Mouse (Mus musculus): Measurements from ENCODE around the gene Sesn3. TPM values are rescaled to one million over a fixed set of nuclear protein-coding genes. Genes with fewer than 3 reads are reported as not detected.

Gene Sesn3
- polyA plus RNA-seq, 1 experiment: 23.6 TPM

DNA sequence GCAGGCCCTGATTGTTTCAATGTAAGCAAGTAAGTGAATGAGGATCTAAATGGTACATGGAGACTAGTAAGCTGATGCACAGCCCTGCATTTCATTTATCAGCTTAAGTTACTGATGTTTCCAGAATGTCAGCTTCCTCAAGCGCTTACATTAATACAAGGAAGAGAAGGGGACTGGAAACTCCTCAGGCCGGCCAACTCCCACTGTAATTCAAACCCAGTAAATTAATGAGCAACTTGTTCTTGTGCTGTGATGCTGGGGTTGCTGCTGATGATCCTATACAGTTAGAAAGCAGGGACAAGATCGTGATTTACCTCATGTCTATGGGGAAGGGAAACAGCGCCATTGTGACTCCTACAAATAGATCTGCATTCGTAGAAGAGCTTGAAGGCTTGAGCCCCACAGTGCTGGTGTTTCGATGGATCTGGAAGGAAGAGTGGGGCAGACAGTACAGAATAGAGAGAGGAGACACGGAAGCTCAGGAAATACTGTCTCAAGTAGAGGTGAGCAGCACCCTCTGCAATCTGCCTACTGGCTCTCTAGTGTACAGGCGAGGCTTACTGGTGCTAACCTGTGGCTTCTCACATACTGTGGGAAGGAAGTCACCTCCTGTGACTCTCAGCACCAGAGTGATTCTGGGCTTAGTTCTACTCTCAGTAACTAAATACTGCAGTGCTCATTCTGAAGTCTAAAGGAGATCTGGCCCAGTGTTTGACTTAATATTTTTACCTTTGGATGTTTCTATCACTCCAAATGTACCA lies 21.0 kb downstream of the Sesn3 start:
- WGBS: 82% methylated on average over 8 of the region's 8 CpGs
- H3K27me3 ChIP-seq (ENCODE audit: control insufficient read depth, insufficient read depth, low read length): no peaks in the 10 kb centered on the region
- no peak for DNase-seq
- H3K4me3 ChIP-seq (ENCODE audit: control insufficient read depth, insufficient read depth, low read length): no peak overlapping the region
- H3K4me1 ChIP-seq (replicated peaks; ENCODE audit: control insufficient read depth, insufficient read depth, low read length): peaks cover 2% of the 10 kb centered on the region; the same call in 1 of the 2 replicates
- no peak for TF ChIP-seq CTCF (IDR thresholded peaks at IDR 0.05; ENCODE audit: borderline replicate concordance, control insufficient read depth, extremely low read depth, insufficient read depth, low read length, poor library complexity)
- TF ChIP-seq POLR2A (IDR thresholded peaks at IDR 0.05; ENCODE audit: control insufficient read depth, extremely low read depth, insufficient read depth, low read length, poor library complexity): no peak
- H3K36me3 ChIP-seq (ENCODE audit: control insufficient read depth, insufficient read depth, low read length): no peaks in the 10 kb centered on the region
- H3K27ac ChIP-seq (ENCODE audit: control insufficient read depth, insufficient read depth, low read length): no peak overlapping the region

DNA sequence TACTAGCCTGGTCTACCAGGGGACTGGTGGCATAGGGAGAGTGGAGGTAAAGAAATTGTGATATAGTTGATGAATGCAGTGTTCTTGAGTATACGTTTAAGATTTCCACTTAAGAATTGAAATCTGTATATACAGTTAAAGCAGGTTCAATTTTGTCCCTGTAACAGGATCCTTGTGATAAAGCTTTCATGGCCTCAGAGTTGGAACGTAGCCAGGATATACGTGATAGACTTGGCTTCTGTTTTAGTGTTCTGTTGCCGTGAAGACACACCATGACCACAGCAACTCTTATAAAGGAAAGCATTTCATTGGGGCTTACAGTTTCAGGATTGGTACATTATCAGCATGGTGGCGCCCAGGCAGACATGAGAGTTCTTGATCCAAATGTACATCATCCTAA lies 22.3 kb downstream of the Sesn3 start:
- H3K4me3 ChIP-seq (ENCODE audit: control insufficient read depth, insufficient read depth, low read length): no peak overlapping the region
- H3K27me3 ChIP-seq (ENCODE audit: control insufficient read depth, insufficient read depth, low read length): no peaks in the 10 kb centered on the region
- no peak for DNase-seq
- WGBS: 93% methylated on average over 5 of the region's 5 CpGs
- no peak for TF ChIP-seq POLR2A (IDR thresholded peaks at IDR 0.05; ENCODE audit: control insufficient read depth, extremely low read depth, insufficient read depth, low read length, poor library complexity)
- no peak for TF ChIP-seq CTCF (IDR thresholded peaks at IDR 0.05; ENCODE audit: borderline replicate concordance, control insufficient read depth, extremely low read depth, insufficient read depth, low read length, poor library complexity)
- H3K36me3 ChIP-seq (ENCODE audit: control insufficient read depth, insufficient read depth, low read length): no peaks in the 10 kb centered on the region
- H3K4me1 ChIP-seq (replicated peaks; ENCODE audit: control insufficient read depth, insufficient read depth, low read length): peaks cover 2% of the 10 kb centered on the region; the same call in 1 of the 2 replicates
- no peak overlapping the region for H3K27ac ChIP-seq (ENCODE audit: control insufficient read depth, insufficient read depth, low read length)

DNA sequence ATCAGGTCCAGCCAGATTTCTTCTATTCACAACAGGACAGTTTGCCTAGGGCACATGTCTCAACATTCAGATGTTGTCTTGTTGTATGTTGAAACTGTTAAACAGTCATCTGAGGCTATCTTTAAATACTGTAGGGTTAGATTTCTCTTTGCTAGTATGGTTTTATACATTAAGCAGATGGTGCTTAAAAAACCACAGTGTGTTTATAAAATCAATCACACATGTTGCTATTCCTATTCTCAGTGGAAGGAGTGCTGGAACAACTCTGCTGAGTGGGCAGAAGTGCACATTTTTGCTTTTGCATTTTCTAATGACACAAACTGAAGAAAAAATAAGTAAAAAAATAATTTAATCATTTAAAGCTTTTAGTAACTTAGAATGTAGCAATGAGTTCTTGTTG lies 25.0 kb downstream of the Sesn3 start:
- no peaks in the 10 kb centered on the region for H3K36me3 ChIP-seq (ENCODE audit: control insufficient read depth, insufficient read depth, low read length)
- DNase-seq: no peak
- no peaks in the 10 kb centered on the region for H3K27me3 ChIP-seq (ENCODE audit: control insufficient read depth, insufficient read depth, low read length)
- no peak overlapping the region for H3K27ac ChIP-seq (ENCODE audit: control insufficient read depth, insufficient read depth, low read length)
- no peak overlapping the region for H3K4me3 ChIP-seq (ENCODE audit: control insufficient read depth, insufficient read depth, low read length)
- H3K4me1 ChIP-seq (replicated peaks; ENCODE audit: control insufficient read depth, insufficient read depth, low read length): peaks cover 3% of the 10 kb centered on the region; the same call in 1 of the 2 replicates
- TF ChIP-seq CTCF (IDR thresholded peaks at IDR 0.05; ENCODE audit: borderline replicate concordance, control insufficient read depth, extremely low read depth, insufficient read depth, low read length, poor library complexity) (no peak), POLR2A (IDR thresholded peaks at IDR 0.05; ENCODE audit: control insufficient read depth, extremely low read depth, insufficient read depth, low read length, poor library complexity) (no peak)

DNA sequence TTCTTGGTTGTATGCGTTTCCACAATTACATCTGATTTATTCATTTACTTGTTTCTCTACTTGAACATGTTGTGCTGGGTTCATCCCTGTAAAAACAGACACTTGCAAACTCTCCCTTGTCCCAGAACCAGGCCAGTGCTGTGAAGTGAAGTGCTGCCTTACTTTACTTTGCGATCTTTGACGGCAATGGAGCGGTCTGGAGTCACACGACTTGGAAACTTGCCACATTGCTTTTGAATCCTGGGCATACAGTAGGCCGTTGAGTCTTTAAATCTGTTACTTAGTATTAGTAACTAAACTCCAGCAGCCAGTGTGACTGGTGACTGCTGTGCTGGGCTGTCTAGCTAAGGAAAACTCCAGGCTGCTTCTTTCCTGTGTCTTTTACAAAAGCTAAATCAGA lies 25.9 kb downstream of the Sesn3 start:
- Histone ChIP-seq H3K36me3 (ENCODE audit: control insufficient read depth, insufficient read depth, low read length) (no peaks in the 10 kb centered on the region), H3K27ac (ENCODE audit: control insufficient read depth, insufficient read depth, low read length) (no peak overlapping the region), H3K4me1 (replicated peaks; ENCODE audit: control insufficient read depth, insufficient read depth, low read length) (peaks cover 3% of the 10 kb centered on the region; the same call in 1 of the 2 replicates), H3K27me3 (ENCODE audit: control insufficient read depth, insufficient read depth, low read length) (no peaks in the 10 kb centered on the region), H3K4me3 (ENCODE audit: control insufficient read depth, insufficient read depth, low read length) (no peak overlapping the region)
- WGBS: 94% methylated on average over 6 of the region's 6 CpGs
- TF ChIP-seq POLR2A (IDR thresholded peaks at IDR 0.05; ENCODE audit: control insufficient read depth, extremely low read depth, insufficient read depth, low read length, poor library complexity) (no peak), CTCF (IDR thresholded peaks at IDR 0.05; ENCODE audit: borderline replicate concordance, control insufficient read depth, extremely low read depth, insufficient read depth, low read length, poor library complexity) (no peak)
- DNase-seq: no peak

DNA sequence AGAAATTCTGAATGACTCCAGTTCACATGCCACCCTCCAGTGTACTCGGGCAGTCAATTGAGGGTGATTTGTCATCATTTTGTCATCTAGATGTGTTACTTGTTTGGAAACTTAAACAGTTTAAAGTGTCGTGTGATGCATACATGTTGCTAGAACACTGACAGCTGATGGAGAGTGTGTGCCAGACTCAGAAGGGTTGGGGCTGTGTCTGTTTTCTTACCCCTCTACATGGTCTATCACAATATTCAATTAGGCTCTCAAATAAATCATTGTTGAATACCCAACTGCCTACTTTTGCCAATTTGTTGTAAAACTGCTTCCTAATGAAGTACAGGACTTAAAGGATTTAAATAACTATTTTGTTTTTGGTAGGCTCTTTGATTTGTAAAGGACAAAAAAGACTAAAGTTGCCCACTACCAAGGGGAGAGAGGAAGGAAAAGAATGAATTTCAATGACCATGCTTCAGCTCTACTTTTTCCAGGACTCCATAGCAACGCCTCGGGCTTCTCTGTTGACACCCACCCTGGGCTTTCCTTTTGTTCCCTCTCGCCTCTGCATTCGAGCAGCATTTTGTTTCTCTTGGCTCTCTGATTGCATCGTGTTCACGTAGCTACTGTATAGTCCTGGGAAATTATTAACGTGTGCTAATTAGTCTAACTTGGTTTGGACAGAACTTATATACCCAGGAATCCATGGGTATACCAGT lies 29.5 kb downstream of the Sesn3 start:
- DNase-seq: no peak
- Histone ChIP-seq H3K4me3 (ENCODE audit: control insufficient read depth, insufficient read depth, low read length) (no peak overlapping the region), H3K27ac (ENCODE audit: control insufficient read depth, insufficient read depth, low read length) (no peak overlapping the region), H3K27me3 (ENCODE audit: control insufficient read depth, insufficient read depth, low read length) (no peaks in the 10 kb centered on the region), H3K4me1 (replicated peaks; ENCODE audit: control insufficient read depth, insufficient read depth, low read length) (0 out of 2 replicates have a peak, but pooled peaks cover 2% of the 10 kb centered on the region), H3K36me3 (ENCODE audit: control insufficient read depth, insufficient read depth, low read length) (peaks cover 9% of the 10 kb centered on the region)
- no peak for TF ChIP-seq CTCF (IDR thresholded peaks at IDR 0.05; ENCODE audit: borderline replicate concordance, control insufficient read depth, extremely low read depth, insufficient read depth, low read length, poor library complexity)
- TF ChIP-seq POLR2A (IDR thresholded peaks at IDR 0.05; ENCODE audit: control insufficient read depth, extremely low read depth, insufficient read depth, low read length, poor library complexity): no peak
- 93% methylated on average over 9 of the region's 9 CpGs for WGBS

DNA sequence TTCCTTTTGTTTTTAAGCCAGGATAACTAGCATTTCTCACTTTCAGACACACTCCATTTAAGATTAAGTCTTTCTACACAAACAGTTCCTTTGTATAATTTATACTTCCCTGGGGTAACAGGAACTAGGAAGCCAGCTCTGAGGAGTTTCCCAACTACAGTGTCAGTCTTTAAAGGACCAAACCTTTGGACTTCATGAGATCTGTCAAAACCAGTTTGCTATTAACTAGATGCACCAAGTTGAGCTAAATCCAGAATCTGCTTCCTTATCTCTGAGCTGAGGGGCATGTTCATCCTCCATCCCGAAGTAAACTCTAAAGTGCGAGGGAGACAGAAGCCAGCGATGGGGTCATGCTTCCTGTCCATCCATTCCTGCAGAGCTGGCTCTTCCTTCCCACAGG lies 32.5 kb downstream of the Sesn3 start:
- Histone ChIP-seq H3K27ac (ENCODE audit: control insufficient read depth, insufficient read depth, low read length) (no peak overlapping the region), H3K4me1 (replicated peaks; ENCODE audit: control insufficient read depth, insufficient read depth, low read length) (0 out of 2 replicates have a peak, but pooled peaks cover 2% of the 10 kb centered on the region), H3K36me3 (ENCODE audit: control insufficient read depth, insufficient read depth, low read length) (peaks cover 18% of the 10 kb centered on the region), H3K4me3 (ENCODE audit: control insufficient read depth, insufficient read depth, low read length) (no peak overlapping the region), H3K27me3 (ENCODE audit: control insufficient read depth, insufficient read depth, low read length) (no peaks in the 10 kb centered on the region)
- TF ChIP-seq POLR2A (IDR thresholded peaks at IDR 0.05; ENCODE audit: control insufficient read depth, extremely low read depth, insufficient read depth, low read length, poor library complexity): no peak
- no peak for TF ChIP-seq CTCF (IDR thresholded peaks at IDR 0.05; ENCODE audit: borderline replicate concordance, control insufficient read depth, extremely low read depth, insufficient read depth, low read length, poor library complexity)
- WGBS: 97% methylated on average over 3 of the region's 3 CpGs
- no peak for DNase-seq

Measured in thymus, adult 2 months (tissue).